Mouse (Mus musculus) heart, postnatal 0 days (tissue): ENCODE results near the gene Cmtm8. TPM values are rescaled to one million over a fixed set of nuclear protein-coding genes. Genes with fewer than 3 reads are reported as not detected.

ENCODE experiments used
- ATAC-seq: fragments of 200-750 bp; cut with Nextera tagmentation; 2 replicates; pipeline ENCODE4 v1.8.0; 2017; ENCODE audit warnings: low read depth, moderate number of reproducible peaks, moderate library complexity; ENCODE audit not compliant: insufficient read depth
- DNase-seq: peaks from one replicate; pipeline ENCODE4 v3.0.0-alpha.2; 2016; ENCODE audit warnings: low spot score
- H3K27ac ChIP-seq: fragments of 300-500 bp; sonication (generic); 2 replicates; pipeline ENCODE4 v1.5.1; 2014; ENCODE audit warnings: low read depth, mild to moderate bottlenecking
- H3K27me3 ChIP-seq: fragments of 300-500 bp; sonication (generic); 2 replicates; pipeline ENCODE4 v1.6.1; 2014; ENCODE audit warnings: low read length, mixed read lengths; ENCODE audit not compliant: control insufficient read depth, insufficient read depth
- H3K36me3 ChIP-seq: fragments of 300-500 bp; sonication (generic); replicated peaks from 2 replicates; pipeline ENCODE4 v1.6.1; 2014; ENCODE audit warnings: low read length, mixed read lengths; ENCODE audit not compliant: control insufficient read depth, insufficient read depth
- H3K4me1 ChIP-seq: fragments of 300-500 bp; sonication (generic); 2 replicates; pipeline ENCODE4 v1.6.1; 2014; ENCODE audit warnings: antibody characterized with exemption; ENCODE audit not compliant: control insufficient read depth, insufficient read depth
- H3K4me2 ChIP-seq: fragments of 300-500 bp; sonication (generic); 2 replicates; pipeline ENCODE4 v1.6.1; 2014; ENCODE audit warnings: low read depth, mild to moderate bottlenecking, low read length, moderate library complexity
- H3K4me3 ChIP-seq: fragments of 300-500 bp; sonication (generic); 2 replicates; pipeline ENCODE4 v1.5.1; 2014; ENCODE audit warnings: low read depth, low read length
- H3K9ac ChIP-seq: fragments of 300-500 bp; sonication (generic); replicated peaks from 2 replicates; pipeline ENCODE4 v1.6.1; 2014; ENCODE audit warnings: low read depth, low read length, mixed read lengths
- H3K9me3 ChIP-seq: fragments of 300-500 bp; sonication (generic); replicated peaks from 2 replicates; pipeline ENCODE4 v1.6.1; 2016; ENCODE audit warnings: low read length; ENCODE audit not compliant: control insufficient read depth
- CTCF ChIP-seq: IDR thresholded peaks from 2 replicates; pipeline ENCODE4 v1.5.1; 2016; ENCODE audit warnings: antibody characterized with exemption, control low read depth, low read depth
- EP300 ChIP-seq: IDR thresholded peaks from 2 replicates; pipeline ENCODE4 v1.6.1; 2016; ENCODE audit warnings: antibody characterized with exemption, low read depth
- WGBS: fragments of 180-500 bp; shearing (Covaris S2); extraction: QIAGEN DNeasy Blood & Tissue Kit; methylation state at CpG from one replicate; pipeline ENCODE4 v1.1.7; 2014; 5-methylcytosine and 5-hydroxymethylcytosine counted together
- polyA plus RNA-seq: library from polyadenylated mRNA; unstranded; fragments of >200 nt; fragmentation: Nextera tagmentation; extraction: Ambion mirVana; gene quantifications from 2 replicates; pipeline ENCODE4 v1.2.1, GENCODE M21; 2015
- total RNA-seq: library from RNA; depleted of rRNA; stranded (reverse); fragments of >200 nt; gene quantifications from 2 replicates; pipeline ENCODE4 v1.2.3, GENCODE M21; 2014; ENCODE audit warnings: low replicate concordance

The Cmtm8 gene
- total and polyA plus RNA-seq, 2 experiments from 2014 or later, result 14.4 to 14.8 TPM

DNA sequence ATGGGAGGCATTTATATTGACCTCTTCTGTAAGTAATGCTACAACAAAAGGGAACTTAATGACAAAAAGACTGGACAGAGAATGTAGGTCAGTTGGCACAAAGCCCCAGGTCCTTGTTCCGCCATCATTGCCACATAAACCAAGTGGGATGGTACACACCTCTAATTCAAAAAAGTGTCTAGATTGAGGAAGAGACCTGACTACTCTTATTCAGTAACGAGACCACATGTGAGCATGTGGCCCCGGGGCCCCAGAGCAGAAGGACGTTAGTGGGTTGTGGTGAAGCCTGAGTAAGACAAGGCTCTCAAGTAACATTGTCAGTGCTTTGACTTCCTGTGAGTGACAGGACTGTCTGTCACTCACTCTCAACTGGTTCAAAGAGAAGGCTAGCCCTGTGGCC is 73.7 kb downstream of the Cmtm8 start:
- no peak overlapping the region for H3K27ac ChIP-seq
- WGBS, result 89% methylated on average over 4 of the region's 4 CpGs
- H3K4me2 ChIP-seq, result no peak overlapping the region
- peaks cover 12% of the 10 kb centered on the region; the same call in 1 of the 2 replicates for H3K36me3 ChIP-seq
- ATAC-seq (no peak), DNase-seq (no peak)
- H3K4me1 ChIP-seq, result peaks cover 9% of the 10 kb centered on the region; the same call in 1 of the 2 replicates
- H3K9ac ChIP-seq, result no peak overlapping the region
- no peak overlapping the region for H3K4me3 ChIP-seq
- no peaks in the 10 kb centered on the region for H3K27me3 ChIP-seq
- H3K9me3 ChIP-seq, result no peaks in the 10 kb centered on the region
- no peak for TF ChIP-seq CTCF
- TF ChIP-seq EP300, result no peak

DNA sequence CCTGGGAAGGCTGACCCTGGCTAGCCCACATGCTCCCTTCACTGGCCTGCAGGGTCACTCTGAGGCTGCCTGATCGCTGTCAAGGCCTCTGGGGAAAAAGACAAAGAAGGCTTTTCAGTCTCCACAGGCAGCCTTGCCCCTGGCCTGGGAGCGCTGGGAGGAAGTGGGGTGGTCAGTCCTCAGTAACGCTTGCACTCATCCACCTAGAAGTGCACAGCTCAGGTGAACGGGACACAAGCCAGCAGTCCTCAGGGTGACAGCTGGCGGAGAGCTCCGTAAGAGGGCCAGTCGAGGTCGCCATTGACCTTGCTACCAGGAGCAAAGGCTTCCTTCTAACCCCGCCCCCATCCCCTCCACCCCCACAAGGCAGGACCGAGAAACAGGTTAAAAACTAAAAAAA is 75.9 kb downstream of the Cmtm8 start:
- no peak overlapping the region for H3K9ac ChIP-seq
- H3K4me1 ChIP-seq, result peaks cover 9% of the 10 kb centered on the region; the same call in 1 of the 2 replicates
- H3K4me3 ChIP-seq, result no peak overlapping the region
- H3K9me3 ChIP-seq, result no peaks in the 10 kb centered on the region
- no peak overlapping the region for H3K27ac ChIP-seq
- no peak for ATAC-seq
- H3K4me2 ChIP-seq, result no peak overlapping the region
- 47% methylated on average over 10 of the region's 10 CpGs for WGBS
- TF ChIP-seq CTCF, result no peak
- no peak for TF ChIP-seq EP300
- H3K36me3 ChIP-seq, result peaks cover 17% of the 10 kb centered on the region; the same call in 1 of the 2 replicates
- H3K27me3 ChIP-seq, result no peaks in the 10 kb centered on the region
- DNase-seq, result no peak

DNA sequence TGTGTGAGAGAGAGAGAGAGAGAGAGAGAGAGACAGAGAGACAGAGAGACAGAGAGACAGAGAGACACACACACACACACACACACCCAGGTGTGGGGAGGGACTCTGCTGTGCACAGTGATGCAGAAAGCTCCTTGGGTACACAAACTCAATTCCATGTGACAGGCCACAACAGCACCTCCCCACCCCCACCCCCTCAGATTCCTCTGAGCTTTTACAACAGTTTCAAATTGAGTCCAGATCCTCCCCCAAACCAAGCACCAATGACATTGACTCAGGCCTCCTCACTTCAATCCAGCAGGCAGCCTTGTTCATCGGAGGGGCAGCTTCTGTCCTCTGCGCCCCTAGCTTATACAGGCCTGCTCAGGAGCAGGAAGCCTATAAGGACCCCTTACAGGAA is 76.4 kb downstream of the Cmtm8 start:
- Histone ChIP-seq H3K4me3 (no peak overlapping the region), H3K36me3 (peaks cover 18% of the 10 kb centered on the region; the same call in 1 of the 2 replicates), H3K4me1 (peaks cover 9% of the 10 kb centered on the region; the same call in 1 of the 2 replicates), H3K27me3 (no peaks in the 10 kb centered on the region), H3K4me2 (no peak overlapping the region), H3K9ac (no peak overlapping the region), H3K9me3 (no peaks in the 10 kb centered on the region), H3K27ac (no peak overlapping the region)
- no peak for ATAC-seq
- no peak for TF ChIP-seq EP300
- no peak for TF ChIP-seq CTCF
- WGBS, result 59% methylated on average over 2 of the region's 2 CpGs
- DNase-seq, result no peak

DNA sequence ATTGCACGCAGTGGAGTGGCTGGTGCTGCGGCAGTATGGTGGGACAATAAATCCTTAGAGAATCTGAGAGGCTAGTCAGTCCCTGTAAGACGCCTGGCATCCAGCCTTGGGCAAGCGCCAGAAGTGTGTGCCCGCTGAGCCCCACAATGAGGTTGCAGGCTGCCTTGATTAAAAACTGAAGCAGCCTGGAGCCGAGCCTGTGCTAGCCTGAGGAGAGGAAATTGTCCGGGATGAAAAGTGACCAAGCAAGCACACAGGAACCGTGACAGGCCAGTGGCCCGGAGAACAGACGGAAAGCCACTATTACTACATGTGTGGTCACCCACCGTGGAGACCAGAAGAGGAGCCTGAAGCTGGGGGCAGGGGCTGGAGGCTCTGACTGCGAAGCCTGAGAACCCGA is 76.9 kb downstream of the Cmtm8 start:
- H3K27ac ChIP-seq, result no peak overlapping the region
- no peaks in the 10 kb centered on the region for H3K27me3 ChIP-seq
- H3K4me1 ChIP-seq, result peaks cover 9% of the 10 kb centered on the region; the same call in 1 of the 2 replicates
- H3K9ac ChIP-seq, result no peak overlapping the region
- 70% methylated on average over 13 of the region's 13 CpGs for WGBS
- ATAC-seq (no peak), DNase-seq (no peak)
- no peak overlapping the region for H3K4me2 ChIP-seq
- H3K9me3 ChIP-seq, result no peaks in the 10 kb centered on the region
- H3K4me3 ChIP-seq, result no peak overlapping the region
- no peak for TF ChIP-seq EP300
- no peak for TF ChIP-seq CTCF
- H3K36me3 ChIP-seq, result peaks cover 19% of the 10 kb centered on the region; the same call in 1 of the 2 replicates

DNA sequence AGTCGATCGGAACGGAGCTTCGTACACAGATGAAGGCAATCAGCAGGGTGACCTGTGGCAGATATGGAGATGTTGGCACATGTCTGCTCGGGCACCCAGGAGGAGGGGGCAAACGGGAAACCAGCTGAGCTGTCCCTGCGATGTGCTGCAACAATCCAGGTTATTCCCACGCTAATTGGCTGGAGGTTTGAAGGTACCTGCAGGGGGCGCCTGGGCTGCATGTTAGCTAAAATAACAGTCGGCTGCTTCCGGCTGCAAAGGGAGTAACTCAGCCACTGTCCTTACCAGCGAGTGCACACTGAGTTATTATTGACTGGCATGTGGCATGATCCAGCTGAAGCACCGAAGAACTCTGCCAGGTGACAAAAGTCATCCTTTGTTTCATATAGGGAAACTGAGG is 80.6 kb downstream of the Cmtm8 start:
- DNase-seq, result no peak
- 63% methylated on average over 13 of the region's 13 CpGs for WGBS

DNA sequence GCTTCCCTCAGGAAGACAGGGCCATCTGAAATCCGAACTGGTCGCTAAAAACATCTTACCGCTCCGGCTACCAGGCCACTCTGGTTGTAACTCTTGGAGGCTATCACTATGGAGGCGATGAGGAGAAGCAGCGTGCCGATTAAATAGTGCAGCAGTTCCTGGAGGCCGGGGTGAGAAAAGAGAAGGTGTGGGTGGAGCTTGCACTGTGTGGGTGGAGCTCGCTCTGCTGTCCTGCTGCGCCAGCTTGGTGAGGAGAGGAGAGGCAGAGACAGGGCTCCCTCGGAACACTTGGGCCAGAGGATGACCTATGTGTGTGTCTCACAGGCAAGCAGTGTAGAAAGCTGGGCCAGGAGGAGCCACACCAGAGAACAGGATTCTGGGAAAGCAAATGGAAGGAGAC is 82.1 kb downstream of the Cmtm8 start:
- DNase-seq (no peak), ATAC-seq (no peak)
- Histone ChIP-seq H3K27me3 (no peaks in the 10 kb centered on the region), H3K27ac (no peak overlapping the region), H3K4me2 (no peak overlapping the region), H3K9me3 (no peaks in the 10 kb centered on the region), H3K9ac (no peak overlapping the region), H3K4me1 (no peaks in the 10 kb centered on the region), H3K4me3 (no peak overlapping the region), H3K36me3 (peaks cover 60% of the 10 kb centered on the region)
- no peak for TF ChIP-seq CTCF
- no peak for TF ChIP-seq EP300
- 77% methylated on average over 11 of the region's 11 CpGs for WGBS

More for the DNA sequence above, 80.6 kb downstream of the Cmtm8 start:
- ATAC-seq, result no peak
- Histone ChIP-seq H3K27me3 (no peaks in the 10 kb centered on the region), H3K4me2 (no peak overlapping the region), H3K9me3 (no peaks in the 10 kb centered on the region), H3K4me1 (peaks cover 7% of the 10 kb centered on the region; the same call in 1 of the 2 replicates), H3K36me3 (peaks cover 51% of the 10 kb centered on the region), H3K4me3 (no peak overlapping the region), H3K27ac (no peak overlapping the region), H3K9ac (no peak overlapping the region)
- peak; percentile 44 for TF ChIP-seq CTCF
- no peak for TF ChIP-seq EP300
